Mouse (Mus musculus): Measurements from ENCODE around the gene Bcl7c.

- TF ChIP-seq POLR2A (IDR thresholded peaks at IDR 0.05; ENCODE audit: insufficient read length, low read depth) (no peak), MAX (IDR thresholded peaks at IDR 0.05; ENCODE audit: low read depth) (no peak), USF1 (IDR thresholded peaks at IDR 0.05; ENCODE audit: low read depth) (no peak), POLR2AphosphoS2 (IDR thresholded peaks at IDR 0.05; ENCODE audit: insufficient read length, low read depth) (no peak), SRF (IDR thresholded peaks at IDR 0.05; ENCODE audit: control insufficient read depth, insufficient read length, low read depth) (no peak), E2F4 (IDR thresholded peaks at IDR 0.05; ENCODE audit: insufficient read depth) (no peak)
Measured at GRCm38 (mm10) chr7:127662926-127663325, 45.8 kb downstream of the Bcl7c start.

All from myocyte (in vitro differentiated cells).